18 mouse cellular contexts compared by ENCODE assay signal in the genomic region with DNA sequence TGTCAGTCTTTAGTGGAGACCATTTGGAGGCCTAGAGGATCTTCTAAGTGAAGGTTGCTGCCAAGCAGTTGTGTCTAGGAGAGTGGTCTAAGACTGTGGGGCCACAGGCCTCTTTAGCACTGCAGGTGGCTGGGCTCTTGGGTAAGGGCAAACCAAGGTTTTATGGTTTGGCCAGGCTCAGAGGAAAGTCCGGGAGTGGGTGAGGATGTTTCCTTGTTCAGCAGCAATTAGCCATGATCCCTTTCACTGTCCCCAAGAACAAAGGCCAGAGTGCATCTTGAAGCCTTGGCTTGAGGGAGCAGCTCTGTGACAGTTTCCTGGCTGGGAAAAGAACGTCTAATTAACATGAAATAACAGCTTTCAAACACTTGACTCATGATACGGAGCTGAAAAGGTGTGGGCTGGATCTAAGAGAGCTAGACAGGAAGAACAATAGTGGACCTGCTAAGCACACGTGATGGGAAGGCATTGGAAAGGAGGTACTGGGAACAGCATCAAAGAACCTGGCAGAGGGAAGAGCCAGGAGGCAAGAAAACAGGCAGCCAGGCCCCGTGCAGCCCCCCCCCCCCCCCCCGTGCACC.
"Had no signal": no experiment of that assay in that cellular context is flagged by ENCODE, and none has a peak within 500 bp of the region (broad histone marks: within the 10 kb centered on the region; RNA-seq: fewer than 3 reads in every experiment).

No protein-coding gene starts in this region.

- H3K9ac ChIP-seq: limb, embryonic 13.5 days; liver, embryonic 15.5 days; neural tube, embryonic 15.5 days had no signal

- ATAC-seq: lung, postnatal 0 days had no signal

- H3K4me1 ChIP-seq: liver, embryonic 15.5 days; midbrain, embryonic 10.5 days; neural tube, embryonic 15.5 days had no signal

- H3K4me3 ChIP-seq: limb, embryonic 13.5 days; liver, embryonic 15.5 days; midbrain, embryonic 10.5 days; myocyte; neural tube, embryonic 15.5 days had no signal

- H3K9me3 ChIP-seq: limb, embryonic 13.5 days; liver, embryonic 15.5 days; midbrain, embryonic 10.5 days; neural tube, embryonic 15.5 days had no signal

- H3K27me3 ChIP-seq: limb, embryonic 13.5 days; liver, embryonic 15.5 days; neural tube, embryonic 15.5 days had no signal

- H3K27ac ChIP-seq: kidney, postnatal 0 days; limb, embryonic 13.5 days; liver, embryonic 15.5 days; midbrain, embryonic 10.5 days; neural tube, embryonic 15.5 days had no signal

- H3K4me2 ChIP-seq: limb, embryonic 13.5 days; liver, embryonic 15.5 days; neural tube, embryonic 15.5 days had no signal

- DNase-seq: kidney, adult 8-10 months; kidney, postnatal 4 days; layer of hippocampus, adult 9-11 months; layer of hippocampus, postnatal 36 days; left cerebral cortex, postnatal 4 days; lung, adult 2 months; lung, postnatal 4 days; midbrain, embryonic 14.5 days; spleen, adult 18-20 months; thymus, adult 18-20 months; thymus, postnatal 14 days had no signal
